Mouse (Mus musculus) intestine, postnatal 0 days (tissue): ENCODE results near the gene Ctnnal1. TPM values are rescaled to one million over a fixed set of nuclear protein-coding genes. Genes with fewer than 3 reads are reported as not detected.

Experiments
- ATAC-seq: fragments of 200-750 bp; cut with Nextera tagmentation; 2 replicates; pipeline ENCODE4 v1.8.0; 2017; ENCODE audit warnings: mild to moderate bottlenecking, moderate TSS enrichment, moderate library complexity
- H3K27ac ChIP-seq: fragments of 300-500 bp; sonication (generic); 2 replicates; pipeline ENCODE4 v1.5.1; 2014; ENCODE audit warnings: mild to moderate bottlenecking, low read depth, low read length, moderate library complexity
- H3K27me3 ChIP-seq: fragments of 300-500 bp; sonication (generic); replicated peaks from 2 replicates; pipeline ENCODE4 v1.6.1; 2014; ENCODE audit warnings: low read length, mixed read lengths; ENCODE audit not compliant: control insufficient read depth, insufficient read depth
- H3K36me3 ChIP-seq: fragments of 300-500 bp; sonication (generic); 2 replicates; pipeline ENCODE4 v1.6.1; 2014; ENCODE audit warnings: mild to moderate bottlenecking, moderate library complexity; ENCODE audit not compliant: control insufficient read depth, insufficient read depth
- H3K4me1 ChIP-seq: fragments of 300-500 bp; sonication (generic); replicated peaks from 2 replicates; pipeline ENCODE4 v1.6.1; 2014; ENCODE audit warnings: antibody characterized with exemption, low read length, mixed read lengths; ENCODE audit not compliant: control insufficient read depth, insufficient read depth
- H3K4me2 ChIP-seq: fragments of 300-500 bp; sonication (generic); replicated peaks from 2 replicates; pipeline ENCODE4 v1.6.1; 2014; ENCODE audit warnings: low read depth, mild to moderate bottlenecking, moderate library complexity
- H3K4me3 ChIP-seq: fragments of 300-500 bp; sonication (generic); 2 replicates; pipeline ENCODE4 v1.5.1; 2014; ENCODE audit warnings: low read depth, low read length
- H3K9ac ChIP-seq: fragments of 300-500 bp; sonication (generic); 2 replicates; pipeline ENCODE4 v1.6.1; 2014; ENCODE audit warnings: mild to moderate bottlenecking, low read depth, low read length
- H3K9me3 ChIP-seq: fragments of 300-500 bp; sonication (generic); 2 replicates; pipeline ENCODE4 v1.6.1; 2016; ENCODE audit warnings: mixed run types; ENCODE audit not compliant: control insufficient read depth
- CTCF ChIP-seq: sonication (generic); IDR thresholded peaks from 2 replicates; pipeline ENCODE4 v1.5.1; 2016; ENCODE audit warnings: low read depth, mild to moderate bottlenecking, control low read depth, antibody characterized with exemption, moderate library complexity
- WGBS: fragments of 180-500 bp; shearing (Covaris S2); extraction: QIAGEN DNeasy Blood & Tissue Kit; methylation state at CpG from one replicate; pipeline ENCODE4 v1.1.7; 2014; 5-methylcytosine and 5-hydroxymethylcytosine counted together
- polyA plus RNA-seq: library from polyadenylated mRNA; unstranded; fragments of >200 nt; fragmentation: Nextera tagmentation; extraction: Ambion mirVana; gene quantifications from 2 replicates; pipeline ENCODE4 v1.2.1, GENCODE M21; 2015

Ctnnal1 gene
- polyA plus RNA-seq, 1 experiment from 2014 or later, result 10.1 TPM

DNA sequence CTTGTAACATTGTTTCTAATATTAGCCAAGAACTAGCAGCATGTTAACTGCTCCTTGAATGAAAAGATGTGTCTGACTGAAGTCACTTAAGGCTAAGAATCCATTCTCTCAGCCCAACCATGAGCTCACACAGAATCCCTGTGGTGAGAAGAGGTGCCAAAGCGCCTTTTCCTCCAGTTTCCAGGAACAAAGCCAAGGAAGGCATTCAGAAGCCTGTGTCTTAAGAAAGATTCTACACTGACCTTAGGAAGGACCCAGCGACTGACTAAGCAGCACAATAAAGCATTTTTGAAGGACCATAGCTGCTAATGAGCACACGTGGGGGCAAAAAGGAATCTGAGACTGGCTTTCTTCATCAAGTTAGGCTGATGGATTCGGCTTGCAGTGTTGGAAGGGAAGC is 983 bp upstream of the Ctnnal1 start:
- Histone ChIP-seq H3K4me1 (peaks cover 10% of the 10 kb centered on the region; the same call in 1 of the 2 replicates), H3K27ac (no peak overlapping the region), H3K4me2 (no peak overlapping the region), H3K27me3 (no peaks in the 10 kb centered on the region), H3K36me3 (no peaks in the 10 kb centered on the region), H3K4me3 (no peak overlapping the region), H3K9me3 (no peaks in the 10 kb centered on the region), H3K9ac (no peak overlapping the region)
- ATAC-seq, result no peak
- no peak for TF ChIP-seq CTCF
- 69% methylated on average over 4 of the region's 4 CpGs for WGBS

GRCm38 (mm10) chr4:56864417-56865001 is 479 bp downstream of the Ctnnal1 start:
- no peaks in the 10 kb centered on the region for H3K27me3 ChIP-seq
- peaks cover 10% of the 10 kb centered on the region; the same call in 1 of the 2 replicates for H3K4me1 ChIP-seq
- H3K4me2 ChIP-seq, result peak overlapping the region; percentile 99
- H3K27ac ChIP-seq, result peak overlapping the region; percentile 85
- H3K9me3 ChIP-seq, result no peaks in the 10 kb centered on the region
- H3K4me3 ChIP-seq, result peak overlapping the region; percentile 76
- peak overlapping the region; percentile 80 for H3K9ac ChIP-seq
- peak; percentile 51 for TF ChIP-seq CTCF
- WGBS, result under 1% methylated on average over 45 of the region's 49 CpGs
- H3K36me3 ChIP-seq, result no peaks in the 10 kb centered on the region
- ATAC-seq, result peak; percentile 59

GRCm38 (mm10) chr4:56864016-56864415 is 972 bp downstream of the Ctnnal1 start:
- WGBS, result 25% methylated on average over 4 of the region's 4 CpGs
- H3K36me3 ChIP-seq, result no peaks in the 10 kb centered on the region
- ATAC-seq, result no peak
- H3K4me1 ChIP-seq, result peaks cover 10% of the 10 kb centered on the region; the same call in 1 of the 2 replicates
- H3K9ac ChIP-seq, result peak overlapping the region; percentile 80
- peak overlapping the region; percentile 85; the same call in 1 of the 2 replicates for H3K27ac ChIP-seq
- no peaks in the 10 kb centered on the region for H3K9me3 ChIP-seq
- peak overlapping the region; percentile 99 for H3K4me2 ChIP-seq
- peak overlapping the region; percentile 76 for H3K4me3 ChIP-seq
- H3K27me3 ChIP-seq, result no peaks in the 10 kb centered on the region
- TF ChIP-seq CTCF, result no peak

GRCm38 (mm10) chr4:56861551-56861950 is 3.4 kb downstream of the Ctnnal1 start:
- H3K4me3 ChIP-seq, result no peak overlapping the region
- WGBS, result 59% methylated on average over 4 of the region's 4 CpGs
- no peak overlapping the region for H3K9ac ChIP-seq
- no peaks in the 10 kb centered on the region for H3K36me3 ChIP-seq
- TF ChIP-seq CTCF, result no peak
- no peaks in the 10 kb centered on the region for H3K9me3 ChIP-seq
- H3K27me3 ChIP-seq, result no peaks in the 10 kb centered on the region
- ATAC-seq, result no peak
- peaks cover 6% of the 10 kb centered on the region; the same call in 1 of the 2 replicates for H3K4me1 ChIP-seq
- no peak overlapping the region for H3K4me2 ChIP-seq
- H3K27ac ChIP-seq, result no peak overlapping the region

DNA sequence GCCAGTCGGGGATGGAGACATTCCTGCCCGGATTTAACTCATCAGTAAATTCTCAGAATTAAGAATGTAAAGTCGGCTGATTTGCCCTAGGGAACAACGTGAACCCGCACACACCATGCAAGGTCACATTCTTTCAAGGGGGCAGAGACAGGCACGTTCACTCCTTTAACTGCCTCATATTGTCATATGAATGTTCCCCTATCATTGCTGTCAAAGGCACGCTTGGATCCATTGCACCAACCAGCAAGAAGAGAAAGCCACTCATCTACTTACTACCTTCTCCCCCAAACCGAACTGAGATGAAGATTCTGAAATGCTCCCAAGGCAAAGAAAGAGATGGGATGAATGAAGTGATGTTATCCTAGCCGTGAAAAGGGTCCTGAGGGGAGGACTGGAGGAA is 6.3 kb downstream of the Ctnnal1 start:
- 78% methylated on average over 9 of the region's 9 CpGs for WGBS
- no peak for TF ChIP-seq CTCF
- no peak for ATAC-seq

GRCm38 (mm10) chr4:56856371-56856949 is 8.5 kb downstream of the Ctnnal1 start:
- no peak overlapping the region for H3K9ac ChIP-seq

More for the DNA sequence above, 6.3 kb downstream of the Ctnnal1 start:
- Histone ChIP-seq H3K4me1 (0 out of 2 replicates have a peak, but pooled peaks cover 3% of the 10 kb centered on the region), H3K4me2 (no peak overlapping the region), H3K4me3 (no peak overlapping the region), H3K9me3 (no peaks in the 10 kb centered on the region), H3K36me3 (no peaks in the 10 kb centered on the region), H3K27me3 (no peaks in the 10 kb centered on the region), H3K27ac (no peak overlapping the region), H3K9ac (no peak overlapping the region)

More at GRCm38 (mm10) chr4:56856371-56856949, 8.5 kb downstream of the Ctnnal1 start:
- Histone ChIP-seq H3K27me3 (no peaks in the 10 kb centered on the region), H3K4me2 (no peak overlapping the region), H3K4me3 (no peak overlapping the region), H3K4me1 (0 out of 2 replicates have a peak, but pooled peaks cover 3% of the 10 kb centered on the region), H3K36me3 (no peaks in the 10 kb centered on the region), H3K27ac (no peak overlapping the region), H3K9me3 (no peaks in the 10 kb centered on the region)
- TF ChIP-seq CTCF, result no peak
- 81% methylated on average over 8 of the region's 8 CpGs for WGBS
- ATAC-seq, result no peak
